Mouse (Mus musculus): ENCODE results near the gene Fcna. TPM values are rescaled to one million over a fixed set of nuclear protein-coding genes. Genes with fewer than 3 reads are reported as not detected.
A peak's percentile ranks its signal among the peaks of the same experiment; 100 is the strongest.

Gene Fcna
- polyA plus RNA-seq, 1 experiment = 30.6 TPM

GRCm38 (mm10) chr2:25577951-25578795 is 49.7 kb downstream of the Fcna start:
- DNase-seq (ENCODE audit: low spot score) = peak; percentile 33

GRCm38 (mm10) chr2:25576965-25577891 is 50.6 kb downstream of the Fcna start:
- no peak for DNase-seq (ENCODE audit: low spot score)

- DNase-seq (ENCODE audit: low spot score) = no peak
Measured at GRCm38 (mm10) chr2:25576028-25576850, 51.6 kb downstream of the Fcna start.

- DNase-seq (ENCODE audit: low spot score) = peak; percentile 34
Measured at GRCm38 (mm10) chr2:25575432-25576027, 52.3 kb downstream of the Fcna start.

Other genes starting within 250 kb of the Fcna start
- gene Entpd2, start 232.2 kb downstream of the Fcna start, polyA plus RNA-seq (2012; rRNA removed) = 104 and 107 TPM in 2 replicates
- gene Npdc1, start 228.7 kb downstream of the Fcna start, polyA plus RNA-seq (2012; rRNA removed) = 103 and 126 TPM in 2 replicates
- gene Fut7, start 204.8 kb downstream of the Fcna start, polyA plus RNA-seq (2012; rRNA removed) = 0.19 and 0.29 TPM in 2 replicates
- gene Abca2, start 199.3 kb downstream of the Fcna start, polyA plus RNA-seq (2012; rRNA removed) = 6.3 and 16.4 TPM in 2 replicates
- gene Clic3, start 171.2 kb downstream of the Fcna start, polyA plus RNA-seq (2012; rRNA removed) = 0.69 and 2.2 TPM in 2 replicates
- gene Paxx, start 166.9 kb downstream of the Fcna start, polyA plus RNA-seq (2012; rRNA removed) = 50.8 and 61.1 TPM in 2 replicates
- gene Ptgds, start 158.0 kb downstream of the Fcna start, polyA plus RNA-seq (2012; rRNA removed) = 0.38 and 0.74 TPM in 2 replicates
- gene Lcn12, start 134.1 kb downstream of the Fcna start, polyA plus RNA-seq (2012; rRNA removed) = not detected in 2 replicates
- 15.1 and 36.1 TPM in 2 replicates for gene Fbxw5, start 127.3 kb downstream of the Fcna start, polyA plus RNA-seq (2012; rRNA removed)
- gene C8g, start 126.3 kb downstream of the Fcna start, polyA plus RNA-seq (2012; rRNA removed) = 2.3 and 2.4 TPM in 2 replicates
- gene Traf2, start 81.1 kb downstream of the Fcna start, polyA plus RNA-seq (2012; rRNA removed) = 15.5 and 15.7 TPM in 2 replicates
- 222 and 224 TPM in 2 replicates for gene Edf1, start 70.2 kb downstream of the Fcna start, polyA plus RNA-seq (2012; rRNA removed)
- 1.3 and 1.4 TPM in 2 replicates for gene Mamdc4, start 53.2 kb downstream of the Fcna start, polyA plus RNA-seq (2012; rRNA removed)
- gene Phpt1, start 52.8 kb downstream of the Fcna start, polyA plus RNA-seq (2012; rRNA removed) = 64.2 and 75.6 TPM in 2 replicates
- gene Ajm1, start 46.3 kb downstream of the Fcna start, polyA plus RNA-seq (2012; rRNA removed) = 0.47 and 0.57 TPM in 2 replicates
- 66.5 and 73.8 TPM in 2 replicates for gene Rabl6, start 19.5 kb downstream of the Fcna start, polyA plus RNA-seq (2012; rRNA removed)
- not detected in 2 replicates for gene Ccdc183, start 10.4 kb downstream of the Fcna start, polyA plus RNA-seq (2012; rRNA removed)
- gene Tmem141, start 6.0 kb downstream of the Fcna start, polyA plus RNA-seq (2012; rRNA removed) = 55.4 and 59.7 TPM in 2 replicates
- 0.94 and 1.8 TPM in 2 replicates for gene Lcn8, start 25.1 kb upstream of the Fcna start, polyA plus RNA-seq (2012; rRNA removed)
- 0.32 TPM in 1 of 2 replicates, not detected in the other for gene Lcn5, start 29.9 kb upstream of the Fcna start, polyA plus RNA-seq (2012; rRNA removed)
- gene Lcn6, start 48.8 kb upstream of the Fcna start, polyA plus RNA-seq (2012; rRNA removed) = 0.36 and 0.63 TPM in 2 replicates
- 0.06 TPM in 1 of 2 replicates, not detected in the other for gene Lcn10, start 54.7 kb upstream of the Fcna start, polyA plus RNA-seq (2012; rRNA removed)
- gene Obp2a, start 72.0 kb upstream of the Fcna start, polyA plus RNA-seq (2012; rRNA removed) = not detected in 2 replicates
- gene Bmyc, start 78.7 kb upstream of the Fcna start, polyA plus RNA-seq (2012; rRNA removed) = 30.9 and 41.7 TPM in 2 replicates
- gene Obp2b, start 109.0 kb upstream of the Fcna start, polyA plus RNA-seq (2012; rRNA removed) = not detected in 2 replicates
- not detected in 2 replicates for gene Lcn3, start 137.5 kb upstream of the Fcna start, polyA plus RNA-seq (2012; rRNA removed)
- not detected in 2 replicates for gene Lcn11, start 149.0 kb upstream of the Fcna start, polyA plus RNA-seq (2012; rRNA removed)
- not detected in 2 replicates for gene Gm13539, start 154.2 kb upstream of the Fcna start, polyA plus RNA-seq (2012; rRNA removed)
- gene Glt6d1, start 187.8 kb upstream of the Fcna start, polyA plus RNA-seq (2012; rRNA removed) = not detected in 2 replicates
- not detected in 2 replicates for gene Lcn9, start 195.1 kb upstream of the Fcna start, polyA plus RNA-seq (2012; rRNA removed)
- gene Sohlh1, start 219.2 kb upstream of the Fcna start, polyA plus RNA-seq (2012; rRNA removed) = 0.04 TPM in 1 of 2 replicates, not detected in the other
- 6.7 and 7.4 TPM in 2 replicates for gene Kcnt1, start 235.7 kb upstream of the Fcna start, polyA plus RNA-seq (2012; rRNA removed)